Mouse (Mus musculus) activated CD4-positive, CD25-positive, alpha-beta regulatory T cell, adult 4 months (primary cell): ENCODE measurements around the gene Hsd3b7. TPM values are rescaled to one million over a fixed set of nuclear protein-coding genes. Genes with fewer than 3 reads are reported as not detected.

Experiments used
- ATAC-seq: one replicate; pipeline ENCODE4 v1.8.0; 2017
- polyA plus RNA-seq, 2 experiments: library from polyadenylated mRNA; unstranded; fragments of 100-300 nt; shearing (Covaris generic); gene quantifications; one replicate each; pipeline ENCODE4 v1.2.1; 2017

Hsd3b7 gene
- polyA plus RNA-seq, 2 experiments from 2014 or later: 5.2 to 5.7 TPM

DNA sequence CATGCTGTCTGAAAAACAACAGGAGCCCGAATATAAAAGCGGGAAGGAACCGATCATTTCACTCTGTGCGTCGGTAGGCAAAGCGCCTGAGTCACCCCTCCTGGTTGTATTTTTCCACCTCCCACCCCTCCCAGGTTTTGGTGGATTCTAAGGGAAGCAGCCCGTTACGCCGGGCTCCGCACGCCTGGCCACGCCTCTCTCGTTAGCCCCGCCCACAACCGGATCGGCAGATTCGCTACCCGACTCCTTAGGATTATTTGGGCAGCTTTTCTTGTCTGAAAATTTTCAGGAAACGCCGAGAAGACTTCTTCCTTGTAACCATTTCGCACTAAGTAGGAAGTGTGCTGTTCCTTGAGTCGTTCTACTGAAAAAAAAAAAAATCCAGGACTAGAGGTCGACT lies 24.0 kb upstream of the Hsd3b7 start, which contains the start of gene Setd1a:
Setd1a (plus strand) TSS at position 245 of the 400 bp plus-strand sequence.
- no peak for ATAC-seq

DNA sequence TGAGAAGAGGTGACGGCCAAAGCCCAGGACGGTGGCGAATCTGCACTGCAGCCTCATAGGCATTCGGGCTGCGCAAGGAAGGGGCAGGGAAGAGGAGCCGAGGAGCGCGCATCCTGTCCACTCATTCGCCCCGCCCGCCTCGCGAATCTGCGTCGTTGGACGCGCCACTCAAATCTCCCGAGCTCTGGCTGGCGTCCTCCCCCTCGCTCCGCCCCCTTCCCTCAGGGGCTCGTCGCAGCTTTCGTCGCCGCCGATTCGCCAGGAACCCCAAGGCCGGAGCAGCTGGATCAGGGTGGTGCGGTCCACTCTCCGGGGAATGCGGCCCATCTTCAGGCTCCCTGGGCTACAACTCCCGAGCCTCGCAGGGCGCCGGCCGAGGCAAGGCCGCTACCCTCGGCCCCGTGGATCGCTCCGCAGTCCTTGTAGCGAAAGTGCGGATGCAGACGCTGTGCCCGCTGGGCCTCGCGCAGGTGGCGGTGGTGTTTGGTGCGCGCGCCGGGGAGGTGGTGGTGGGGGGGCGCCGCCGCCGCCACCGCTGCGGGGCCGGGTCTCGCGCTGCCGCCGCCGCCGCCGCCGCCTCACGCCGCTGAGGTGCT lies 23.4 kb upstream of the Hsd3b7 start:
- ATAC-seq: peak; percentile 94

DNA sequence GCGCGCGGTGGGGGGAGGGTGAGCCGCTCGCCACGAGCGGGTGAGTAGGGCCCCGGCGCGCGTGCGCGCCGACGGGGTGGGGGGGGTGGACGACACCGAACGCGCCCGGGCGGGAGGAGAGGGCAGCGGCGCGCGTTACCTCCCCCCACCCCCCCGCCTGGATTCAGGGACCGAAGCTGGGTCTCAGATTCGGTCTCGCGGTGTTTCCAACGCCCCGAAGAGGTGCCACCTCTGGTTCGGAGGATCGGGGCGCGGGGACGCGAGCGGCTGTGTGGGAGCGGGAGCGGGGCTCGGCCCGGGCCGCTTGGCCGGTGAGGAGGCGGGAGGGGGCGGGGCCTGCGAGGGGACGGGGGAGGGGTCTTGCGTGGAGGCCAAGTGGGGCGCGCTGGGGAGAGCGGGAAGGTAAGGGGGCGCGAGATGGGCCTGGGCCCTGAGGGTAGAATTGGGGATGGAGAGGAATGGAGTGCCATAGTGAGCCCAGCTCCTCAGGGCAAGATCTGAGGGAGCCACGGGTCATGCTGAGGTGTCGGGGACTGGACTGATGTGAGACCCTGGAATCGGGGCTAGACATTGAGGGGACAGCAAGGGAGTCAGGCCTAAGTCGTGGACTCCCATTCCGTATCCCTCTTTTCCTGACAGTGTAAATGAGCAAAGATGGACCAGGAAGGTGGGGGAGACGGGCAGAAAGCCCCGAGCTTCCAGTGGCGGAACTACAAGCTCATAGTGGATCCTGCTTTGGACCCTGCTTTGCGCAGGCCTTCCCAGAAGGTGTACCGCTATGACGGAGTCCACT lies 22.7 kb upstream of the Hsd3b7 start:
- no peak for ATAC-seq

DNA sequence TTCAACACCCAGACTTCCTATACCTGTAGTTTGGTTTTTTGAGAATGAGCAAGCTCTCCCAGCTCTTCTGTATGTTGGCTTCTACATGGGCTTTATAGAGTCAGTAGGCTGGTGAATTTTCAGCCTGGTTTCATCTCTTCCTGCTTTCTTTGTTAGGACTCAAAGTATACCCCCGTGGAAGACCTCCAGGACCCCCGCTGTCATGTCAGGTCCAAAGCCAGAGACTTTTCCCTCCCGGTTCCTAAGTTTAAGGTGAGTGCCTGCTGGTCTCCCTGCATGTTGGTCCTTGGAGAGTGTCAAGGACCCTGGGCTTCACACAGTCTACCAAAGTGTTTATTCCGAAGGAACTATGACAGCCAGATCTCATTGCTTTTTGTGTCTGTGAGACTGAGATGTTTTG lies 22.1 kb upstream of the Hsd3b7 start:
- no peak for ATAC-seq

DNA sequence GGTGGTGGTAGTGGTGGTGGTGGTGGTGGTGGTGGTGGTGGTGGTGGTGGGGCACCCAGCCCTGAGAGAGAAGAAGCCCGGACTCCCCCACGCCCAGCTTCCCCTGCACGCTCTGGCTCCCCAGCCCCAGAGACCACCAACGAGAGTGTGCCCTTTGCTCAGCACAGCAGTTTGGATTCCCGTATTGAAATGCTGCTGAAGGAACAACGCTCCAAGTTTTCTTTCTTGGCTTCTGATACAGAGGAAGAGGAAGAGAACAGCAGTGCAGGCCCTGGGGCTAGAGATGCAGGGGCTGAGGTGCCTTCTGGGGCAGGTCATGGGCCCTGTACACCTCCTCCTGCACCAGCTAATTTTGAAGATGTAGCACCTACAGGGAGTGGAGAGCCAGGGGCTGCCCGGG lies 15.1 kb upstream of the Hsd3b7 start, which contains the start of gene Gm49388:
Gm49388 (plus strand) TSS at position 301 of the 400 bp plus-strand sequence.
- ATAC-seq: no peak

DNA sequence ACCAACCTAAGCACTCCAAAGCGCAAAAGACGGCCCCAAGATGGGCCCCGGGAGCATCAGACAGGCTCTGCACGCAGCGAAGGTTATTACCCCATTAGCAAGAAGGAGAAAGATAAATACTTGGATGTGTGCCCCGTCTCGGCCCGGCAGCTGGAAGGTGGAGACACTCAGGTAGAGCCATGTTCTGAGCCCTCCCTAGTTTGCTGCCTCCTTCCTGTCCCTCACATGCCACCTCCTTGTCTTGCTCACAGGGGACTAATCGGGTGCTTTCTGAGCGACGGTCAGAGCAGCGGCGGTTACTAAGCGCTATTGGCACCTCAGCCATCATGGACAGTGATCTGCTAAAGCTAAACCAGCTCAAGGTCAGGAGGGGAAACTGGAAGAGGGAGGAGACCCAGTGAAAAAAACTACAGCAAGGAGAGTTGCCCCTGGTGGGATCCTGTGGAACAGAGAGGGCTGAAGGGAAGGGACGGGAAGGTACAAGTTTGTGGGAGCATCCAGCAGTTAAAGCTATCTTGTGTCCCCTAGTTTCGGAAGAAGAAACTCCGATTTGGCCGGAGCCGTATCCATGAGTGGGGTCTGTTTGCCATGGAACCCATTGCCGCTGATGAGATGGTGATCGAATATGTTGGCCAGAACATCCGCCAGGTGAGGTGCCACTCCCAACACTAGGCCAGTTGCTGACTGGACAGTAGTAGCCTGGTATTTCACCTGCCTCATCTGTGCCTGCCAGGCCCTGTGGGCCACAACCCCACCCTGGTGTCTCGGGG lies 3.1 kb upstream of the Hsd3b7 start:
- no peak for ATAC-seq

DNA sequence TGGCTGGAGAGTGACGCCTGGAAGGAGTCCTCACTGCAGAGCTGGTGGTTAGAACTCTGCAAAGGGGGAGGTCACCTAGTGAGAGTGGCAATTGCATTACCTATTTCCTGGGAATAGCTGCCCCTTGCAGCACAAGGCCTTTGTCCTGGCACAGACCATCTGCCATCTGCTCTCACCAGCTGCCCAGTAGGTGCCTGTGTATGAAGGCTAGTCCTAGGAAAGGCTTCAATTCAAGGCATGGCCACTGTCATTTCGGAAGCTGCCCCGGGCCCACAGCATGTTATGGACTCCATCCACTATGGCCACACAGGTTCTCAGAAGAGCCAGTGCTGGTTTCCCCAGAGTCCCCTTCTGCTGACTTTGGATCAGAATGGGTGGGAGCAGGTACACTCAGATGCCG lies 1.8 kb upstream of the Hsd3b7 start:
- ATAC-seq: no peak

DNA sequence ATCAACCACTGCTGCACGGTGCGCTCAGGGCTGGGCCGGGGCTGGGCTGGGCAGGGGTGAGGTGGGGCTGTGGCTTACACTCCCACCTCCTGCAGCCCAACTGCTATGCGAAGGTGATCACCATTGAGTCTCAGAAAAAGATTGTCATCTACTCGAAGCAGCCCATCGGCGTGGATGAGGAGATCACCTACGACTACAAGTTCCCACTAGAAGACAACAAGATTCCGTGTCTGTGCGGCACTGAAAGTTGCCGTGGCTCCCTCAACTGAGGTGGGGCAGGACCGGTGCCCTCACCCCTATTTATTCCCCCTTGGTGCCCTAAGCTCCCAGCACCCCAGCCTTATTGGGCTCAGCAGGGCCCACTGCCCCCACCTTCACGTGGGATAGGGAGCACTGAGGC lies 1.2 kb upstream of the Hsd3b7 start:
- ATAC-seq: no peak

DNA sequence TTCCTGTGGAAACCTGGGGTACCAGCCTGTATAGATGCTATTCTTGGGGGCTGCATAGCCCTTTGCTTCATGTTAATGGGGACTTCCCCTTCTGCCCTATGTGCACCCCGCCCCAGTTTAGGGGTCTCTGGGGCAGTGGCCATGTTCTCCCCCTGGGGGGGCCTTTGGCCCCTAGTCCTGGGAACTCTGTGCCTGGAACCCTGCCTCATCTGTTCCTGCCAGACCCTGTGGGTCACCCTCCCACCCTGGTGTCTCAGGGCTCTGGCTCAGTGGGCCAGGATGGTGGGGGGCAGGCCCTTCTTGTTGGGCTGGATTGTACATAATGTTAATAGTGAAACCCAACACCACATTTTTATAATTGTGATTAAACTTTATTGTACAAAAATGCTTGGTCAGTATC lies 666 bp upstream of the Hsd3b7 start:
- no peak for ATAC-seq

DNA sequence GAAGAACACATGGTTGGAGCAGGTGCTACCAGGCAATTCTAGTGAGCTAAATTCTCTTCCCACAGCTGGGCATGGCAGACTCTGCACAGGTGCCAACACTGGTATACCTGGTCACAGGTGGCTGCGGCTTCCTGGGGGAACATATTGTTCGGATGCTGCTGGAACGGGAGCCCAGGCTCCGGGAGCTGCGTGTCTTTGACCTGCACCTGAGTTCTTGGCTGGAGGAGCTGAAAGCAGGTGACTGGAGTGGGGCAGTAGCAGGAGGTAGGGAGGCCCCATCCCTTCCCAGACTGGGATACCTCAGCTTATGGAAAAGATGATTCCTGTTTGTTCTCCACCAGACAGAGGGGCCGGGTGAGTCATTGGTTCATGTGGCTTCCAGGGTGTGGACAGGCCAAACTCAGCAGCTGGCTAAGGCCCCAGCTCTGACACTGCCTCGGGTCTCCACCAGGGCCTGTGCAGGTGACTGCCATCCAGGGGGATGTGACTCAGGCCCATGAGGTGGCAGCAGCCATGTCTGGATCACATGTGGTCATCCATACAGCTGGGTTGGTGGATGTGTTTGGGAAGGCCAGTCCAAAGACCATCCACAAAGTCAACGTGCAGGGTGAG lies 712 bp downstream of the Hsd3b7 start:
- ATAC-seq: no peak

DNA sequence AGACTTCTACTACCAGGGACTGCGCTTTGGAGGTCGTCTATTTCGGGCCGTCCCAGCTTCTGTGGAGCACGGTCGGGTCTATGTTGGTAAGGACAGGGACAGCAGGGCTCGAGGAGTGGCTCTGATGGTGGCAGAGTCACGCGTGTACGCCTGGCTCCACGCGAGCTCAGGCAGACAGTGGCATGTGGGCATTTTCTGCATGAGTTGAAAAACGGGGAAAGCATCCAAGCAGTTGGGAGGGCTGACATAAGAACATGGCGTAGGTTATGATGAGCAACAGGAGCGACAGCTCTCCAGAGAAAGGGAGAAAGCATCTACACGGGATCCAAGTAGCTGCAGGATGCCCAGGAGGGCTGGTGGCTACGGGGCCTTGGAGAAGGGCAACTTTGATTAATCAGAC lies 1.9 kb downstream of the Hsd3b7 start:
- ATAC-seq: no peak

DNA sequence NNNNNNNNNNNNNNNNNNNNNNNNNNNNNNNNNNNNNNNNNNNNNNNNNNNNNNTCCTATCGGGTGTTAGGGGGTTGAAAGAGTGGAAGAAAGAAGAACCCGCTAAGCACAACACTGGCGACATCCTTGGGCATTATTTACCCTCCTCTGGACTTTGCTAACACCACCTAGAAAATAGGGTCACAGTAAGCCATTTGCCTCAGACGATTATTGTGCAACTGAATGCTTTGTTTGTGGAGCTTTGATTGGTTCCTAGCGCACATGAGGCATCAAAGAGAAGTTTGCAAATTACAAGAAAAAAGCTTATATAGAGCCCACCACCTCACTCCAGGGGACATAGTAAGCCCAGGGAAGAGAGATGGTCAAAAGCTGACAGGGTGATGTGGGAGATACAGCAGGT lies 8.4 kb downstream of the Hsd3b7 start:
- ATAC-seq: no peak

DNA sequence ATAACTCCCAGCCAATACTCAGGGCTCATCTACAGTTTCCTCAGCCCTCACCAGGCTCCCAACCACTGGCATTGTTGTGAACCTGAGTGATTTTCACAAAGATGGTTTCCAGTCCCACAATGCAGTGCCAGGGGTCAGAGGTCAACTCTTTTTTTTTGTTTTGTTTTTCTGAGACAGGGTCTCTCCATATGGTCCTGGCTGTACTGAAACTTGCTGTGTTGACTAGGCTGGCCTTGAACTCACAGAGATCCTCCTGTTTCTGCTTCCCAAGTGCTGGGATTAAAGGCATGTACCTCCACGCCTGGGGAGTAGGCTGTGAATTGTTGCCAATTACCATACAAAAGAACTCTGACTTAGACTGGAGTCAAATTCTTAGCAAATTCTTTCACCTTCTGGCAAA lies 9.4 kb downstream of the Hsd3b7 start:
- ATAC-seq: no peak

DNA sequence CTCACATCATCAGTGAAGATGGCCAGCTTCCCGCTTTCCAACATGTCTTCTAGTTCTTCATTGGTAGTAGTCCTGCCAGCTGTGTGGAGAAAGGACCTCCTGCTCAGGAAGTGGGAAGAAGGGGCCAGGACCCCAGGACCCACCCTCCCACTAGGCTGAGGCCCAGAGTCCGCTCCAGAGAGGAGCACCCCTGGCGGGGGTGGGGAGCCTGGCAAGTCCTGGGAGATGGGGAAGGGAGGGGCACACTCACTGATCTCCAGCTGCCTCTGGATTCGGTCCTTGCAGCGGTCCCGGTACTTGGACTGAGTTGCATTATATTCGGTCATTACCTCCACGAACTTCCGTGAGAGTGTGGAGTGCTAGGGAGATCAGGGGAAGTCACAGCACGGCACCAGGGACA lies 10.2 kb downstream of the Hsd3b7 start:
- no peak for ATAC-seq

DNA sequence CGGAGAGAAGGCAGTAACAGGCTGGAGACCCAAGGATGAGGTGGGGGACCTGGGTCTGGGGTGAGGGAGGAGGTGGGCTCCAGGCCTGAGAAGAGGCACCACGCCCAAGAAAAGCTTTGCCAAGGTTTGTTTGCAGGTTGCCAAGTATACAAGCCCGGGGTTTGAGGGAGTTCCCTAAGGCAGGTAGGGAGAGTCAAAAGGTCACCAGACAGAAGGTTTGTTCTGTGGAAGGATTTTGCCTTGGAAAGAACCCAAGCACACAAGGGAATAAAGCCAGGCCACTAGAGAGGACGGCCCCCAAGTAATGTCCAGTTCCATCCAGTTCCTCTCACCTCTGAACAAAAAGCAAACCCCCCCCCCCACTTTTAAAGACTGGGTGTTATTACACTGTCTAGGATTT lies 10.8 kb downstream of the Hsd3b7 start:
- ATAC-seq: no peak

DNA sequence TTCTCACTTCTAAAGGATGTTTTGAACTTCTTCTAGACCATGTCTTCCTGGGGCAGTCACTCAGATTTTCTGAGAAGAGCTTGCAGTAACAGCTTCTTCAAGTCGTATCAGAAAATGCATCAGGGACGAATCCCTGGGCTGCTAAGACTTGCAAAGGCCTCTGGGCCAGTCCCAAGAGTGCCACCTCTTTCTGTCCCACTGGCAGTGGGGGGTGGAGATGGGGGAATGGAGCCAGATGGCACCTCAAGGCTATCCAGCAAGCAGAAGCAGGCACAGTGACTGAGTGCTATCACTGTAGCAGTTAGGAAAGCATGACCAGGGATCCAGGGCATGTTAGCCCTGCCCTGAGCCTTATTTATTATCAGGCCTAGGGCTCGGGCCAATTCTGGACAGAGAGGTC lies 11.9 kb downstream of the Hsd3b7 start:
- ATAC-seq: no peak

DNA sequence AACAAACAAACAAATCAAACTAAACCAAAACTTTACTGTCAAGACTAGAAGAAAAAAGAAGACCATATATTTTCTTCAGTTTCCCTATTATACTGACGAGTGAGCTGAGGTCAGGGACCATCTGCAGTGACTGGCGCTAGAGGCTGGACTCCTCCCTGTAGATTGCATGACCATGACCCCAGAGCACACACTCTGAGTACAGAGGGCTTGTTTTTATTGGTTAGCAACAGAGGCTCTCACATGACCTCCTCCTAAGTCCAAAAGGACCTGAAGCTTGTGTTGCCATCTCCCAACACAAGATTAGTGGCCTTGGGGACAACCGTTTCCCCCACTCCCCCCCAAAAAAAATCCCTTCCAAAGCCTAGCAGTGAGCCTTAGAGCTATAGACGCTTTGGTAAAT lies 13.4 kb downstream of the Hsd3b7 start:
- ATAC-seq: no peak

DNA sequence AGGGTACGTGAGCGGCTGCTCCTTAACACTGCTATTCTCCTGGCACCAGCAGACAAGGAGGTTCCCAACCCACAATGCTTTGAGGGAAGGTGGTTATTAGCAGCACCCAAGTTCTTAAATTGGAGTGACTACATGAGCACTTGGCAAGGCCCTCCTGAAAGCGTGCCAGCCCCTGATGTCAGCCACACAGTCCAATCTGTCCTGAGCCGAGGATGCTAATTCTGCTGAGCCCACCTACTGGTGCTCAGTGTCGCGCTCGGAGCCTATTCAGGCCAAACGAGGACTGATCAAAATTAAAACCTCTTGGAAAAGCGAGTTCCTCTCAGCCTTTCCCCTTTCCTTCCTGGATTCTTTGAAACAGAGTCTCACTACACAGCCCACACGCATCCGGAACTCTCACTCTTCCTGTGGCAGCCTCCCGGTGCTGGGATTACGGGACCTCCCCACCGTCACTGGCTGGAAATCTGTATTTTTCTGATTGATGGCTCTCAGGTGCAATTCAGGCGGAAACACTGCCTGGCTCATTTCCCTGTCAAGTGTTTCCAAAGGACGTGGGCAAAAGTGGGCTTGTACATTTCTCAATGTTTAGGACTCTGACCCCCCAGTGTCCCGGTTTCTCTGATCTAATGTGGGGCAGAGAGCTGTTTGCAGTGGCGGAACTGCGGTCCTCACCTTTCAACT lies 14.0 kb downstream of the Hsd3b7 start:
- ATAC-seq: no peak

DNA sequence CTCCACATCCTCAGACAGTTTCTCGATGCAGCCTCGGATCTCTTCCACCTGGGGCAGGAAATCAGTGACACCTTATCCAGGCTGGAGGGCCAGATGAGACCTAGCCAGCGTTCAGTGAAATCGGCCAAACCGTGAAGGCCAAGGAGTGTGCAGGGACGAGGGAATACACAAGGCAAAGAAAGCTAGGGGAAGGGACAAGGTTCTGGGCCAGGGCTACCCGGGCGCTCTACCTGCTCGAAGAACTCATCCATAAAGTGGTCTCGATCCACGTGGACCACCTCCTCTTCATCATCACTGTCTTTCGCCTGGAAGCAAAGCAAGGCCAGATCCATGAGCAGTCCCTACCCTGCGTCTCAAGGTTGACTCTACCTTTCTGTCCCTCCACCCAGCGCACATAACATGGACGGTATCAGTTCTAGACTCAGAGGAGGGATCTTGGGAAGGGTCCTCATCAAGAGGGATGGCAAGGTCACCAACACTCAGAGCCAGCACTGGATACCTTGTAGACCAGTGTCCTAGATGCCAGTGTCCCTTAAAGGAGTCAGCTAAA lies 14.8 kb downstream of the Hsd3b7 start:
- no peak for ATAC-seq

DNA sequence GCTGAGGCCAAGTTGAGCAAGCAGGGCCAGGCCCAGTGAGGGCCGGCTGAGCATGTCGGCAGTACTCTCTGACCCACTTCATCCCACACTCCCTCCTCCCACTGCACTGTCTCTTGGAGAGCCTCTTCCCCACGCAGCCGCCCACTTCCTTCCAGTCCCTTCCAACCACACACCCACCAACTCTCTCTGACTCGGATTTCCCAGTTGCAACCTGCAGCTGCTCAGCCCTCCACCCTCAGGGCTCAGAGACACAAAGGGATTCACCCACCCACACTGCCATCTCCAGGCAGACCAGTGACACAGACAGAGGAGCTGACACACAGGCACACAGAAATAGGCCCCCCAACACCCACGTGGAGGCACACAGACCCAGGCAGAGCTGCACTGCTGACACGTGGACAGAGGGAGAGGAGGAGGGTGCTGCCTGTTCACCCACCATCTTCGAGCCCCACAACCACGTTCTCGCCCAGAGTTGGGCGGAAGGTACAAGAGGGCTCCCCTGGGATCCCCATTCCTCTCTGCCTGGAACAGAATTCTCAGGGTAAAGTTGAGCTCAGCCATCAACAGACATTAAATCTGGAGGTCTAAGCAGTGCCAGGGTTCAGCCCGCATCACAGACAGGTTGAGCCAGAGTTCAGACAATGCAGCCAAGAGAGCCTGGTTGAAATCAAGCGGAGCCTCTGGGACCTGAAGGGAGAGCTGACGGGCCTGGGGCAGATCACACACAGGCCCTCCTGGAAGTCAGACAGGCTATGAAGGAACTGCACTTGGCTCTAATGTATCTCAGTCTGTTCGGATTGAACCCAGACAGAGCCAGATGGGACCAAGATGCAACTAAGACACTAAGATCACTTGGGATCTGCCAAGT lies 15.8 kb downstream of the Hsd3b7 start:
- no peak for ATAC-seq

DNA sequence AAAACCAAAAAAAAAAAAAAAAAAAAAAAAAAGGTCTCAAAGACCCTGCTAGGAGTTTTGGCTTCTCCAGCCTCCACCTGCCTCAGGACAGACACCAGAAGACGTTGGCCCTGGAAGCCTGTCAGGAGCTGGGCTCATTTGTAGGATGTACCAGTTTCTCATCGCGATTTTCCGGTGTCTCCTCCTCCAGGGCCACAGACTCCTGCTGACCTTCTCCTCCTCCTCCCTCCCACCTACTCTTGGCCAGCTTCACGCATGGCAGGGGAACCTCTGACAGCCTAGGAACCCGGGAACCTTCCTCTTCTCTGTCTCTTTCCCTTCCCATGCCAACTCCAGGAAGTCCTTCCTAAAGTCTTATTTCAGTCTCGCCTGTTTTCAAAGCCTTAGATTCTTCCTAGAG lies 16.6 kb downstream of the Hsd3b7 start:
- no peak for ATAC-seq
